15 mouse cellular contexts compared by ENCODE assay signal in genomic region chr14:71103955-71104354, GRCm38 (mm10).
A peak's percentile ranks its signal among the peaks of the same experiment; 100 is the strongest.
DNase-seq lines count a peak whose midpoint lies in the region; ATAC-seq and TF ChIP-seq lines count a peak whose summit lies in the region.
"Had no signal": no experiment of that assay in that cellular context is flagged by ENCODE, and none has a peak within 500 bp of the region (broad histone marks: within the 10 kb centered on the region; RNA-seq: fewer than 3 reads in every experiment).

No protein-coding gene starts in this region.

- H3K4me2 ChIP-seq in forebrain, embryonic 14.5 days (ENCODE audit: low read length) = no peak overlapping the region
- H3K4me2 ChIP-seq: hindbrain, embryonic 13.5 days; liver, embryonic 11.5 days; stomach, embryonic 15.5 days had no signal

- no peak overlapping the region for H3K4me3 ChIP-seq in C2C12 (ENCODE audit: insufficient read depth, poor library complexity, severe bottlenecking)
- H3K4me3 ChIP-seq in forebrain, embryonic 14.5 days (ENCODE audit: low read depth, low read length) = no peak overlapping the region
- H3K4me3 ChIP-seq: hindbrain, embryonic 13.5 days; myocyte; stomach, embryonic 15.5 days had no signal

- WGBS in forebrain, embryonic 14.5 days = 87% methylated on average over 5 of the region's 5 CpGs

- H3K9me3 ChIP-seq in forebrain, embryonic 14.5 days (replicated peaks; ENCODE audit: control insufficient read depth, low read length) = no peaks in the 10 kb centered on the region
- H3K9me3 ChIP-seq: hindbrain, embryonic 13.5 days; stomach, embryonic 15.5 days had no signal

- no peaks in the 10 kb centered on the region for H3K4me1 ChIP-seq in forebrain, embryonic 14.5 days (ENCODE audit: control insufficient read depth, insufficient read depth, low read length)
- H3K4me1 ChIP-seq: hindbrain, embryonic 13.5 days; stomach, embryonic 15.5 days had no signal

- H3K27ac ChIP-seq in forebrain, embryonic 14.5 days (ENCODE audit: low read depth, low read length) = no peak overlapping the region
- H3K27ac ChIP-seq: hindbrain, embryonic 13.5 days; stomach, embryonic 15.5 days had no signal

- ATAC-seq in forebrain, embryonic 14.5 days = no peak

- H3K79me2 ChIP-seq in C2C12 (ENCODE audit: control insufficient read depth, insufficient read depth) = no peaks in the 10 kb centered on the region

- no peaks in the 10 kb centered on the region for H3K27me3 ChIP-seq in C2C12 (ENCODE audit: control insufficient read depth, insufficient read depth, insufficient read length)
- H3K27me3 ChIP-seq in forebrain, embryonic 14.5 days (replicated peaks; ENCODE audit: control insufficient read depth, insufficient read depth, low read length) = no peaks in the 10 kb centered on the region
- H3K27me3 ChIP-seq: hindbrain, embryonic 13.5 days; stomach, embryonic 15.5 days had no signal

- no peaks in the 10 kb centered on the region for H3K79me3 ChIP-seq in C2C12 (ENCODE audit: low read depth)

- DNase-seq in layer of hippocampus, adult 8-10 months (ENCODE audit: low spot score in 2 of 2) = peak; percentile 6 to 19
- DNase-seq in layer of hippocampus, adult 11-12 months (ENCODE audit: low spot score) = no peak
- peak; percentile 69 for DNase-seq in 3134 (ENCODE audit: extremely low read depth, insufficient read length, low spot score)
- peak; percentile 16 for DNase-seq in c-Kit-positive CD71-negative TER-119-negative erythroid progenitor cells, embryonic 14.5 days (ENCODE audit: low read depth)
- no peak for DNase-seq in forebrain, embryonic 14.5 days (ENCODE audit: low spot score)
- DNase-seq in cerebellum, adult 18-20 months = no peak
- no peak for DNase-seq in cerebellum, adult 9-10 months
- DNase-seq: gastrocnemius, postnatal 14 days; kidney, adult 8-10 months; thymus, postnatal 4 days had no signal

- H3K36me3 ChIP-seq in C2C12 (ENCODE audit: control insufficient read depth, insufficient read depth) = no peaks in the 10 kb centered on the region
- no peaks in the 10 kb centered on the region for H3K36me3 ChIP-seq in forebrain, embryonic 14.5 days (ENCODE audit: control insufficient read depth, insufficient read depth, low read length)
- H3K36me3 ChIP-seq: hindbrain, embryonic 13.5 days; stomach, embryonic 15.5 days had no signal

- no peak overlapping the region for H3ac ChIP-seq in C2C12 (ENCODE audit: control insufficient read depth, insufficient read length, low read depth)

- no peak for TF ChIP-seq CTCF in C2C12 (IDR thresholded peaks at IDR 0.05; ENCODE audit: control insufficient read depth, insufficient read depth, insufficient read length)

- no peak overlapping the region for H3K9ac ChIP-seq in forebrain, embryonic 14.5 days (ENCODE audit: low read length)
- H3K9ac ChIP-seq: hindbrain, embryonic 13.5 days; stomach, embryonic 15.5 days had no signal

TF ChIP-seq in C2C12, 6 proteins besides CTCF, POLR2A, EP300 and RAD21:
- TF ChIP-seq CEBPB (IDR thresholded peaks at IDR 0.05; ENCODE audit: low read depth) = peak; percentile 48
- no peak for TF ChIP-seq USF1 (IDR thresholded peaks at IDR 0.05; ENCODE audit: low read depth)
- TF ChIP-seq MYOD1 (IDR thresholded peaks at IDR 0.05; ENCODE audit: control insufficient read depth, insufficient read length, low read depth) = peak; percentile 24
- peak; percentile 98 for TF ChIP-seq FOSL1 (IDR thresholded peaks at IDR 0.05; ENCODE audit: insufficient read depth, low read length, poor library complexity, severe bottlenecking)
- TF ChIP-seq MYOG (IDR thresholded peaks at IDR 0.05; ENCODE audit: control insufficient read depth, extremely low read depth, insufficient read length) = no peak
- peak; percentile 11 for TF ChIP-seq MAX (IDR thresholded peaks at IDR 0.05)
TF ChIP-seq in C2C12: peak in this region for 4.

Comparison
In these comparisons a context has a peak if more than half of its experiments do, and no peak if none do; other contexts are left out.
1. DNase-seq: peak in layer of hippocampus, adult 8-10 months (2 of 2), 3134 (single experiment) and c-Kit-positive CD71-negative TER-119-negative erythroid progenitor cells, embryonic 14.5 days (single experiment); none in layer of hippocampus, adult 11-12 months (single experiment), forebrain, embryonic 14.5 days (single experiment), cerebellum, adult 18-20 months (0 of 2) and cerebellum, adult 9-10 months (single experiment).